Mouse (Mus musculus): ENCODE measurements around the gene Slc39a5.

- TF ChIP-seq CTCF (IDR thresholded peaks at IDR 0.05; ENCODE audit: borderline replicate concordance, control insufficient read depth, extremely low read depth, insufficient read depth, low read length, poor library complexity) (no peak), POLR2A (IDR thresholded peaks at IDR 0.05; ENCODE audit: control insufficient read depth, extremely low read depth, insufficient read depth, low read length, poor library complexity) (0 out of 2 replicates have a peak, but pooled peaks have one; percentile 22)
Observed at GRCm38 (mm10) chr10:128434681-128435080, 33.7 kb upstream of the Slc39a5 start.
